Mouse (Mus musculus) urinary bladder, adult 2 months (tissue): ENCODE measurements around the gene Med13. TPM values are rescaled to one million over a fixed set of nuclear protein-coding genes. Genes with fewer than 3 reads are reported as not detected.

Experiments
- DNase-seq: peaks from one replicate; pipeline ENCODE4 v3.0.0; 2022; ENCODE audit warnings: low spot score
- polyA plus RNA-seq: library from polyadenylated mRNA; depleted of rRNA; stranded (reverse); fragments of >200 nt; gene quantifications from 2 replicates; pipeline ENCODE4 v1.2.3, GENCODE M21; 2012; rRNA removed

Med13 gene
- polyA plus RNA-seq, 1 experiment: 12.9 TPM

- no peak for DNase-seq
These were observed 65.7 kb downstream of the Med13 start for GRCm38 (mm10) chr11:86291714-86292113.

DNA sequence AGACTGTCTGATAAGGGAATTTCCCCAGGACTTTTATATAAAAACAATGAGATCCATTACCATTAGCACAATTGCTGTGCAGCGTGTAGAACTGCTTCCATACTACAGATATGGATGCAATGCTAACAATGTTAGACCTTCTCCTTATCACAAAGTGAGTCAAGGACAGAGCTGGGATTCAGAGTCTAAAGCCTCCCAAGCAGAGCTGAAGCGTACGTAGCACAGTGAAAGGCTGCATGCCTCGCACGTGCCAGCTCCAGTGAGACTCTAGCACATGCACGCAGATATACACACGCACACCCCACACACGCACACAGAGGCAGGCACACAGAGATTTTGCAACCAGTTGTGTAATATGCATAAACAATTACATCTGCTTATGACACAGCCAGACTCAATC, 71.7 kb downstream of the Med13 start:
- DNase-seq: no peak

- no peak for DNase-seq
These were observed 78.8 kb downstream of the Med13 start for GRCm38 (mm10) chr11:86278442-86279102.

GRCm38 (mm10) chr11:86257460-86258076, 99.8 kb downstream of the Med13 start, which contains the start of gene Ints2:
Gene Ints2, minus strand, starts transcription at chr11:86257575.
- DNase-seq: peak; percentile 88

DNA sequence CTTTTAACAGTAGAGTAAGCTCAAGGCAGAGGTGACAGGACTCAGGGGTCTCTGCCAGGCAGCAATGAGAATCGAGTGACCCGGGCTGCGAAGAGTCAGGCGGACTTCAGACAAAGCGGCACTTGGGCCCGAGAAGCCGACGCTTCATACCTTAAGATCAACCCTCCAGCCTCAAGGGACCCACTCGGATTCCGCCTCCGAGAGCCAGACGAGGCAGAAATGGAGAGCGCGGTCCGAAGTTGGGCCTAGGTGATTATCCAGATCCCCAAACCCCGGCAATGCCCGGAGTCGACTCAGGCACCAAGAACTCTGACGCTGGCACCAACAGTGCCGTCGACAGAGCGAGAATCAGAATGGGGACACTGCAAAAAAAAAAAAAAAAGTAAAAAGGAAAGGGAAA, 100.3 kb downstream of the Med13 start:
- peak; percentile 33 for DNase-seq

- no peak for DNase-seq
These were observed 104.1 kb downstream of the Med13 start for GRCm38 (mm10) chr11:86253342-86253741.

DNA sequence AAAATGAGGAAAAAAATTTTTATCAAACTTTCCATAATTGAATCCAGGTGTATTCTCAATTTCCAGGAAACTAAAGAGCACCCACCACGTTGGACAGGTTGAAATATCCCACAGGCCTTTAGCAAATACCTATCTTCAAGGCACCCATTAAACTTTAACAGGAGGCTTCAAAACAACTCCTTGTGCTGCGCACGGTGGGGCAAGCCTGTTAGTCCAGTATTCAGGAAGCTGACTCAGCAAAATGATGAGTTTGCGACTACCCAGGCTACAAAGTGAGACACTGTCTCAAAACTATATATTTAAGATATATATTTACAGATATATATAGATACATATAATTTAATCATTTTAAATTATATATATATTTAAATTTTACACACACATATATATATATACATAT, 125.0 kb downstream of the Med13 start:
- no peak for DNase-seq

DNA sequence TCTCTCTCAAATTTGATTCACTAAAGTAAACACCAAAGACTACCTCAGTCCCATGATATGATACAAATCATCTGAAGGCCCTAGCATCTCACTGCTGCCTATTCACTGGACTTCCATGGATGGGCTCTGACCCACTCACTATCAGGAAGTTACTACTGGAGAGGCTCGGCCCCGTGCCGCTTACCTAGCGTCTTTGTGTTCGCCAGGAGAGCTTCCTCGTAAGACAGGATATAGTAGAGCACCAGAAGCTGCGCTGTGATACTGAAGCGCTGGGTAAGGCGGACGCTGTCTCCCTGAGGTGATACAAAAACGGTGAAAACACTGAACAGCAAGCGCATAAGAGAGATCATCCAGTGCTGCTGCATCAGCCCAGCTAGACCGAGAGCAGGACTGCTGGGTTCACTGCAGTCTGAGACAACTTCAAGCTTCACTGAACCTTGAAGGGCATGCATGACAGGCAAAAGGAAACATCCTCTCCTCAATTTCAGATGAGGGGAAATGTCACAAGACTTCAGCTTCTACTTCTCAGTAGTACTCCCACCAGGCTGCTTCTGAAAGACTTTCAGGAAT, 125.5 kb downstream of the Med13 start:
- DNase-seq: no peak

DNA sequence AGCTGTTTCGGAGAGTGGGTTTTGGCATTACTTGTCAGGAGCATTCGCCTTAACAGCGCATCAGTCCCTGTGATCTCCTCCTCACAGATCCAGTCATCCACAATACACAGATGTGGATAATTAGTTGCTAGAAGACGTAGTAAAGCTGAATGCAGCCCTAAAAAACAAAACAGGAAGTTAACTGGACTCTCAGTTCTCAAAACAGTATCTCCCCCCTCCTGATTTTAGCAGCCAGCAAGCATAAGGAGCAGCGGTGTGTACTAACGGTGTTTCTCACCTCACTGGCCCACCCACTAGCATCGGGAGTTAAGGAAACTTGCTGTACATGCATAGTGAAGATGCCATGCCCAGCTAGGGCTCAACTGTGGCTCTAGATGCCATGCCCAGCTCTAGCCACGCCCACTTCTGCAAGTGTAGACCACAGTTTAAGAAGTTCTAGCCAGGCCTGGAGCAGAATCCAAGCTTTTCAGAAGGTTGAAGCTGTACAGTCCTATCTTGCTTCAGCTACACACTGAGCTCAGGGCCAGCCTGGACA, 130.7 kb downstream of the Med13 start:
- no peak for DNase-seq

GRCm38 (mm10) chr11:86225761-86226160, 131.6 kb downstream of the Med13 start:
- no peak for DNase-seq

Other genes with a start within 250 kb of the Med13 start
- 0.43 and 0.72 TPM in 2 replicates for gene Brip1, start 156.4 kb downstream of the Med13 start, polyA plus RNA-seq
- 12.1 and 13.9 TPM in 2 replicates for gene Ints2, start 100.0 kb downstream of the Med13 start, polyA plus RNA-seq
- gene Rnft1, start 127.1 kb upstream of the Med13 start, polyA plus RNA-seq: 22.5 and 26.4 TPM in 2 replicates
- gene Rps6kb1, start 187.2 kb upstream of the Med13 start, polyA plus RNA-seq: 17.4 and 17.9 TPM in 2 replicates
- 6.5 and 7.9 TPM in 2 replicates for gene Tubd1, start 187.4 kb upstream of the Med13 start, polyA plus RNA-seq